Mouse (Mus musculus) bone marrow macrophage, adult 2 months (primary cell): ENCODE measurements around the gene Fam198b. TPM values are rescaled to one million over a fixed set of nuclear protein-coding genes. Genes with fewer than 3 reads are reported as not detected.
"Not testable (repeated sequence)": the region's sequence is repeated elsewhere in the genome, so short reads cannot be mapped to it uniquely, and the experiment has no call there.

Experiments
- H3K27ac ChIP-seq: 2 replicates; pipeline ENCODE4 v1.5.1; 2012; ENCODE audit warnings: low read depth, low read length; ENCODE audit not compliant: insufficient read depth
- H3K4me1 ChIP-seq: 2 replicates; pipeline ENCODE4 v1.6.1; 2012; ENCODE audit warnings: low read length; ENCODE audit not compliant: control insufficient read depth, insufficient read depth
- H3K4me3 ChIP-seq: 2 replicates; pipeline ENCODE4 v1.5.1; 2012; ENCODE audit warnings: mild to moderate bottlenecking, low read length, moderate library complexity; ENCODE audit not compliant: insufficient read depth
- CTCF ChIP-seq: IDR thresholded peaks from 2 replicates; pipeline ENCODE4 v1.5.1; 2012; ENCODE audit warnings: low read depth, mild to moderate bottlenecking, low read length, moderate library complexity
- POLR2A ChIP-seq: IDR thresholded peaks from 2 replicates; pipeline ENCODE4 v1.6.1; 2012; ENCODE audit warnings: mild to moderate bottlenecking, low read depth, low read length, borderline replicate concordance
- polyA plus RNA-seq: library from polyadenylated mRNA; stranded (reverse); fragments of >200 nt; gene quantifications from 2 replicates; pipeline ENCODE4 v1.2.4, GENCODE M21; 2012; ENCODE audit not compliant: missing spikeins, insufficient read depth, insufficient read length

Gene Fam198b
- polyA plus RNA-seq, 1 experiment: 6.0 TPM

DNA sequence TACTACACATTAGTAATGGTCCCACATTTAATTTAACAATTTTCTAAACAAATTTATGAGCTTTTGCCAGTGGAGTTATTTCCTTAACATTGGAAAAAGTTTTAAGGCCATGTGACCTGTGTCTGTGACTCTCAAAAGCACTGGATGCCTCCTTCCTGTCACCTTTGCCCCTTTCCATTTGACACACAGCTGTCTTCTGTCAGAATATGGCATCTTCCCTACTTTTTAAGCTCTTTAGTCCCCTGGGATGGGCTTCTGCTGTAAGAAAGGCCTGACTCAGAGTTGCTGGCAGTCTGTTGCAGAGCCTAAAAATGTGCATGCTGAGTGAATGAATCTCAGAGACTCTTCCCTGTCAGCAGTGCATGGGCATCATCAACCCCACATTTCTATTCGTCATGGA is 63.4 kb downstream of the Fam198b start:
- TF ChIP-seq POLR2A: no peak
- no peak for TF ChIP-seq CTCF
- Histone ChIP-seq H3K4me1 (peaks cover 2% of the 10 kb centered on the region; the same call in 1 of the 2 replicates), H3K4me3 (no peak overlapping the region), H3K27ac (no peak overlapping the region)

DNA sequence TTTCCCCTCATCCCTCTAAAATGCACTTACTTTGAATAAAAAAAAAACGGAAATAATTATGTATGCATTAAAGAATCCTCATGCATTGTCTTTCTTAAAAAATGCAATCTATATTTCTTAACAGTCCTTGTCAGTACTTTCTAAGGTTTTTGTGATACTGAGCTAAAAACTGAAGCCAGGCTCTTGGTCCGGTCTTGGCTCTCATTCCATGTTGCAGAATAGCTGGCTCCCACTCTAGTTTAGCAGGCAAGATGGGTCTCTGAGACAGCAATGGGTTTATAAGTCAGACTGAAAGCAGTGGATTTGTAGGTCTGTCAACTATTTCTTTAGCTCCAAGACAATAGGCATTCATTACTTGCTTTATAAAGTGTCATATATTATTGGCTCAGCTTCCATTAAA is 63.8 kb downstream of the Fam198b start:
- TF ChIP-seq CTCF (no peak), POLR2A (no peak)
- Histone ChIP-seq H3K4me1 (peaks cover 2% of the 10 kb centered on the region; the same call in 1 of the 2 replicates), H3K4me3 (no peak overlapping the region), H3K27ac (no peak overlapping the region)

GRCm38 (mm10) chr3:79953164-79953759 is 68.9 kb downstream of the Fam198b start:
- peaks cover 2% of the 10 kb centered on the region; the same call in 1 of the 2 replicates for H3K4me1 ChIP-seq
- no peak overlapping the region for H3K27ac ChIP-seq
- TF ChIP-seq CTCF (no peak), POLR2A (no peak)
- H3K4me3 ChIP-seq: no peak overlapping the region

- Histone ChIP-seq H3K4me1 (no peaks in the 10 kb centered on the region), H3K4me3 (no peak overlapping the region), H3K27ac (no peak overlapping the region)
- TF ChIP-seq POLR2A: no peak
- no peak for TF ChIP-seq CTCF
These were observed 70.9 kb downstream of the Fam198b start for GRCm38 (mm10) chr3:79955262-79955661.

GRCm38 (mm10) chr3:79956792-79957191 is 72.5 kb downstream of the Fam198b start:
- H3K4me3 ChIP-seq: no peak overlapping the region
- TF ChIP-seq CTCF (no peak), POLR2A (no peak)
- no peaks in the 10 kb centered on the region for H3K4me1 ChIP-seq

DNA sequence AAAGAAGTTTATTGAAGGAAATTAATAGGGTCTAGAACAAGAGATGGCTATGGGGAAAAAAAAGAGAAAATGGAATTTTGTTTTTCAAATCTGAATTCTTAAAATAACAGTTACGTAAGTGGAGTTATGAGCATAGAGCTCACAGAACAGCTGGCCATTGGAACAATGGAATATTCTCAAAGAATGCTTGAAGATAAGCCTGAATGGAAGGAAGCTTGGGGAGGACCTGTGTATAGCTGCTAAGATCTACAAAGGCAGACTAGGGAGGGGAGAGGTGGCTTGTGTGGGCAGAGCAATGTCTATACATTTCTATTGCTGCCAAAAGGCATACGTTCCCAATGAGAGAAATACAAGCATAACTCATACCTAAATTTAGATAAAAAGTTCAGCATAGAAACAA is 73.4 kb downstream of the Fam198b start:
- Histone ChIP-seq H3K4me3 (no peak overlapping the region), H3K27ac (no peak overlapping the region), H3K4me1 (no peaks in the 10 kb centered on the region)
- no peak for TF ChIP-seq CTCF
- TF ChIP-seq POLR2A: no peak

More at GRCm38 (mm10) chr3:79956792-79957191, 72.5 kb downstream of the Fam198b start:
- no peak overlapping the region for H3K27ac ChIP-seq

DNA sequence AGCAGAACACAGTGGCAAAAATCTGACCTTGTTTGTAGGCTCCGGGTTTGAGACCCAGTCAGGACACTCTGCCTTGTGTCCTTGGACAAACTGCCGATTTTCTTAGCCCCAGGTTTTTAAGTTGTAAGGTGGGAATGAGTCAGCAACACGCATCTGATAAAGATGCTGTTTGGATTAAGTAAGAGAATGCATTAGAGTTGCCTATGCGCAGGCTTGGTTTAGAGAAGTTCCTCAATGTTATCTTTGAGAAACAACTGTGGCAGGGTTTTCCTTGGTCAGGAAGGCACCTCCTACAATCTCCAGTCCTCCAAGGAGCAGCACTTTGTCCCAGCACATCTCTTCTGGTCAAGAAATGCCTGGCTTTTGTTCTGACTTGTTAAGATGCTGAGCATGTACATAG is 82.4 kb downstream of the Fam198b start:
- no peak for TF ChIP-seq POLR2A
- TF ChIP-seq CTCF: no peak
- H3K4me1 ChIP-seq: no peaks in the 10 kb centered on the region
- H3K27ac ChIP-seq: no peak overlapping the region
- no peak overlapping the region for H3K4me3 ChIP-seq

GRCm38 (mm10) chr3:79967346-79967745 is 83.0 kb downstream of the Fam198b start:
- Histone ChIP-seq H3K27ac (no peak overlapping the region), H3K4me1 (no peaks in the 10 kb centered on the region), H3K4me3 (no peak overlapping the region)
- TF ChIP-seq CTCF: no peak
- no peak for TF ChIP-seq POLR2A

GRCm38 (mm10) chr3:79968426-79968825 is 84.1 kb downstream of the Fam198b start:
- TF ChIP-seq POLR2A (no peak), CTCF (no peak)
- Histone ChIP-seq H3K27ac (no peak overlapping the region), H3K4me1 (no peaks in the 10 kb centered on the region), H3K4me3 (no peak overlapping the region)

DNA sequence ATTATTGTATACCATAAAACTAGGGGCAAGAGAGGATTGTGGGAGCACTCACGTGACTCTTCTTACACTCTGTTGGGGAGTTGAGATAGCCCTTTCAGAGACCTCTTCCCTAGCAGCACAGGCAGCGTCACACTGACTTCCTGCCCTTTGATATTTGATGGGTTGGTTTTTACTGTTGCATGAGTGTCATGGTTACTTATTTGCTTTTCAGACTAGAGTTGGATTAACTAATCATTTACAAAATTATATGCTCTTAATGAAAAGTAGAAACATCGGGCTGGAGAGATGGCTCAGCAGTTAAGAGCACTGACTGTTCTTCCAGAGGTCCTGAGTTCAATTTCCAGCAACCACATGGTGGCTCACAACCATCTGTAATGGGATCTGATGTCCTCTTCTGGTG is 85.2 kb downstream of the Fam198b start:
- H3K27ac ChIP-seq, H3K4me3 ChIP-seq, H3K4me1 ChIP-seq: not testable (repeated sequence)

DNA sequence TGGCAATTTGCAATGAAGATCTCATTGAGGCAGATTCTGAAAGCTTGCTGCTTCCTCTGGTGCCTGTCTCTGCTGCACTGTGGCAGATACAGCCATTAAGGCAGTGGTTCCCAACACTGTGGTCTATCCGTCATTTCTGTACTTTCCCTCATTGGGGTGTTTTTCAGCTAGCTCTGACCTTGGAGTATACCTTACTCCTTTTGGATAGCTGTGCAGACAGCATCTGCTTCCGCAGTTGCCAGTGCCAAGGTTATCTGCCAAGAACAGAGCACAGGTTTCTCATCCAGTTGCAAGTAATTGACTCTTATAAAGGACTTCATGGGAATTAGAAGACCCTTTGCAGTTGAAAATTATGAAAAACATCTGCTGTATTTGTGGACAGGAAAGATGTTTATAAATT is 85.7 kb downstream of the Fam198b start:
- Histone ChIP-seq H3K27ac (no peak overlapping the region), H3K4me1 (no peaks in the 10 kb centered on the region), H3K4me3 (no peak overlapping the region)
- TF ChIP-seq CTCF (no peak), POLR2A (no peak)
